Mouse (Mus musculus): ENCODE results near the gene Cdc42bpa. TPM values are rescaled to one million over a fixed set of nuclear protein-coding genes. Genes with fewer than 3 reads are reported as not detected.

The Cdc42bpa gene
- polyA plus RNA-seq, 1 experiment from 2014 or later, result 32.6 TPM

- H3K4me3 ChIP-seq, result no peak overlapping the region
- WGBS, result 63% methylated on average over 23 of the region's 23 CpGs
- no peaks in the 10 kb centered on the region for H3K9me3 ChIP-seq
- H3K36me3 ChIP-seq, result no peaks in the 10 kb centered on the region
- no peaks in the 10 kb centered on the region for H3K4me1 ChIP-seq
- no peak overlapping the region for H3K9ac ChIP-seq (replicated peaks)
- no peaks in the 10 kb centered on the region for H3K27me3 ChIP-seq
- ATAC-seq (replicated peaks), result no peak
- H3K4me2 ChIP-seq (replicated peaks), result no peak overlapping the region
- H3K27ac ChIP-seq (replicated peaks), result no peak overlapping the region
These were observed 20.0 kb upstream of the Cdc42bpa start for GRCm38 (mm10) chr1:179940071-179940786.

DNA sequence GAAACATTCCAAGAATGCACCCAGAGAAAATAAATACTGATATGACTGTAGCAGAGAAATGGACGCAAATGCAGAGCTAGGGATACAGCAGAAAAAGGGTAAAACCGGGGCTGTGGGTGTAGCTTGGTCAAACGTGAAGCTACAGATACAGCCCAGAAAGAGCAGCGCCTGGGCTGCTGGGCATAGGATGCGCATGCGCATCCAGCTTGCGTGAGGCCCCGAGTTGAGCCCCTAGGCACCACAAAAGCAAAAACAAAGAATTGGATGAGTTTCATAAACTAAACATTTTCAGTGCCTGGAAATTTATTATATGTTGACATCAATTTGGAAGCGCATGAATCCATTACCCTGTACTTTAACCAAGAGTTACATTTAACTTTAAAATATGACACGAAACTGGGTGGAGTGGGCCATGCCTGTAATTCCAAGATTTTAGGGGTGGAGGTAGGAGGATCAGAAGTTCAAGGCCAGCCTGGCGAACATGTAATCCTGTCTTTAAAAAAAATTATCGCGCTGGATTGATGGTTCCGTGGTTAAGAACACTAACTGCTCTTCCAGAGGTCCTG, 19.4 kb upstream of the Cdc42bpa start:
- no peak overlapping the region for H3K9ac ChIP-seq (replicated peaks)
- WGBS, result 89% methylated on average over 14 of the region's 14 CpGs
- H3K4me3 ChIP-seq, result no peak overlapping the region
- H3K27me3 ChIP-seq, result no peaks in the 10 kb centered on the region
- no peaks in the 10 kb centered on the region for H3K36me3 ChIP-seq
- no peak for ATAC-seq (replicated peaks)
- no peak overlapping the region for H3K27ac ChIP-seq (replicated peaks)
- no peaks in the 10 kb centered on the region for H3K4me1 ChIP-seq
- H3K9me3 ChIP-seq, result no peaks in the 10 kb centered on the region
- H3K4me2 ChIP-seq (replicated peaks), result no peak overlapping the region

GRCm38 (mm10) chr1:179945017-179945416, 15.3 kb upstream of the Cdc42bpa start:
- Histone ChIP-seq H3K9ac (replicated peaks) (no peak overlapping the region), H3K9me3 (no peaks in the 10 kb centered on the region), H3K4me2 (replicated peaks) (no peak overlapping the region), H3K27me3 (no peaks in the 10 kb centered on the region), H3K27ac (replicated peaks) (no peak overlapping the region), H3K4me3 (no peak overlapping the region), H3K36me3 (no peaks in the 10 kb centered on the region), H3K4me1 (no peaks in the 10 kb centered on the region)
- ATAC-seq (replicated peaks), result no peak
- 90% methylated on average over 10 of the region's 10 CpGs for WGBS

DNA sequence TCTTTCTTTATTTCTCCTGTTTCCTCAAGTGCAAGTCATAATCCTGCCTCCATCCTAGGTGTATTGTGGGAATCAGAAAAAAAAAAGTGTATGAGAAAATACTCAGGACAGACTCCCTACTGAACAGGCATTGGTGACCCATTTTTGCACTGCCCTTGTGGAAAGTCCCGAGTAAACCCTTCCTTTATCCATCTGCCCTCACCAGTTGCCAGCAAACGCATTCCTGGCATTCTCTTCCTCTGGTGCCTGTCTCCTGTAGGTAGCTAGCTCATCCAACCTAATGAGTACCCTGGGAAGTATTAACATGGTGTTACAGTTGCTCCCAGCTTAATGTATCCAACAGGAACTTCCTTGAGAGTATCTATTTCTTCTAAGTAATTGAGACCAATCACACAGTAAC, 13.7 kb upstream of the Cdc42bpa start:
- Histone ChIP-seq H3K4me1 (peaks cover 3% of the 10 kb centered on the region), H3K27ac (replicated peaks) (no peak overlapping the region), H3K27me3 (no peaks in the 10 kb centered on the region), H3K9me3 (no peaks in the 10 kb centered on the region), H3K4me2 (replicated peaks) (no peak overlapping the region), H3K36me3 (no peaks in the 10 kb centered on the region), H3K4me3 (no peak overlapping the region), H3K9ac (replicated peaks) (no peak overlapping the region)
- 52% methylated on average over 2 of the region's 2 CpGs for WGBS
- ATAC-seq (replicated peaks), result no peak

DNA sequence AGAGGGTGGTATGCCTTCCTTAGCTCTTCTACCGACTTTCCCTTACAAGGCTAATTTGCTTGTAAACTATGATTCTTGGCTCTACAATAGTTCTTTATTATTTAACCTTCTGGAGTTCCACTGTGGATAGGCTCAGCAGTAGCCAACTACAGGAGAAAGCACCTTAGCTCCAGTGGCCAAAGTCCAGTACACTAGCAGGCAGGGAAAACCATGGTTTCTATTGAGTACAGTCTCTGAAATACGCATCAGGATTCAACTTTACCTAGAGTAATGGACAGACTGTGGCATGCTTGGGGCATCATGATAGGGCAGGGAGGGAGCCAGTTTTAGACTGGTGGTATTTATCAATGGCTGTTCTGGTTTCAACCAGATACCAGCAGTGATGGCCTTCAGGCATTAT, 12.6 kb upstream of the Cdc42bpa start:
- no peak overlapping the region for H3K9ac ChIP-seq (replicated peaks)
- no peaks in the 10 kb centered on the region for H3K27me3 ChIP-seq
- 94% methylated on average over 2 of the region's 2 CpGs for WGBS
- H3K4me3 ChIP-seq, result no peak overlapping the region
- H3K36me3 ChIP-seq, result no peaks in the 10 kb centered on the region
- no peak overlapping the region for H3K27ac ChIP-seq (replicated peaks)
- no peaks in the 10 kb centered on the region for H3K9me3 ChIP-seq
- no peak for ATAC-seq (replicated peaks)
- H3K4me2 ChIP-seq (replicated peaks), result no peak overlapping the region
- peaks cover 6% of the 10 kb centered on the region for H3K4me1 ChIP-seq

GRCm38 (mm10) chr1:179951597-179951996, 8.7 kb upstream of the Cdc42bpa start:
- Histone ChIP-seq H3K27ac (replicated peaks) (peak overlapping the region; percentile 31; the same call in 1 of the 2 replicates), H3K9ac (replicated peaks) (0 out of 2 replicates have a peak overlapping the region, but pooled peaks have one; percentile 7), H3K36me3 (no peaks in the 10 kb centered on the region), H3K4me2 (replicated peaks) (no peak overlapping the region), H3K4me3 (no peak overlapping the region), H3K4me1 (peaks cover 6% of the 10 kb centered on the region), H3K27me3 (no peaks in the 10 kb centered on the region), H3K9me3 (no peaks in the 10 kb centered on the region)
- 27% methylated on average over 7 of the region's 7 CpGs for WGBS
- ATAC-seq (replicated peaks), result peak; percentile 75

DNA sequence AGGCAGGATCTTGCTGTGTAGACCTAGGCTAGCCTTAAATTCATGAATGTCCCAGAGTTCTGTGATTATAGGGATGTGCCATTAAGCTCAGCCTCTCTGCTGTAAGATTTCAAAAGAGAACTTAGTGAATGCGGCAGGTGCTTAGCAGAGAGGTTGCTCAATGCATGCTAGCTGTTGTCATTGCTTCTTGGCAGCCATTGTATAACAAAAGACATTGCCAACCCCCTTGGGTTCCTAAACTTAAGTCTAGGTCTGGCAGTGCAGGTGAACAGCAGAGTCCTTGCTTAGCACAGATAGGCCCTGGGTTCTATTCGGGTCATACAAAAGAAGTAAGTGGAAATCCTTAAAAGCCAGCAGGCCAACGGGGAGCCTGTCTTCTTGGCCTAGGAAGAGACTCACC, 7.0 kb upstream of the Cdc42bpa start:
- WGBS, result 80% methylated on average over 3 of the region's 3 CpGs
- ATAC-seq (replicated peaks), result no peak
- no peak overlapping the region for H3K9ac ChIP-seq (replicated peaks)
- no peaks in the 10 kb centered on the region for H3K36me3 ChIP-seq
- no peak overlapping the region for H3K4me3 ChIP-seq
- H3K27ac ChIP-seq (replicated peaks), result no peak overlapping the region
- H3K27me3 ChIP-seq, result no peaks in the 10 kb centered on the region
- H3K4me2 ChIP-seq (replicated peaks), result no peak overlapping the region
- peaks cover 10% of the 10 kb centered on the region for H3K4me1 ChIP-seq
- no peaks in the 10 kb centered on the region for H3K9me3 ChIP-seq

- Histone ChIP-seq H3K27me3 (no peaks in the 10 kb centered on the region), H3K4me1 (peaks cover 30% of the 10 kb centered on the region), H3K4me2 (replicated peaks) (no peak overlapping the region), H3K4me3 (no peak overlapping the region), H3K9me3 (no peaks in the 10 kb centered on the region), H3K36me3 (no peaks in the 10 kb centered on the region), H3K27ac (replicated peaks) (no peak overlapping the region), H3K9ac (replicated peaks) (no peak overlapping the region)
- 11% methylated on average over 3 of the region's 3 CpGs for WGBS
- ATAC-seq (replicated peaks), result no peak
These were observed 2.8 kb upstream of the Cdc42bpa start for GRCm38 (mm10) chr1:179957431-179957830.

DNA sequence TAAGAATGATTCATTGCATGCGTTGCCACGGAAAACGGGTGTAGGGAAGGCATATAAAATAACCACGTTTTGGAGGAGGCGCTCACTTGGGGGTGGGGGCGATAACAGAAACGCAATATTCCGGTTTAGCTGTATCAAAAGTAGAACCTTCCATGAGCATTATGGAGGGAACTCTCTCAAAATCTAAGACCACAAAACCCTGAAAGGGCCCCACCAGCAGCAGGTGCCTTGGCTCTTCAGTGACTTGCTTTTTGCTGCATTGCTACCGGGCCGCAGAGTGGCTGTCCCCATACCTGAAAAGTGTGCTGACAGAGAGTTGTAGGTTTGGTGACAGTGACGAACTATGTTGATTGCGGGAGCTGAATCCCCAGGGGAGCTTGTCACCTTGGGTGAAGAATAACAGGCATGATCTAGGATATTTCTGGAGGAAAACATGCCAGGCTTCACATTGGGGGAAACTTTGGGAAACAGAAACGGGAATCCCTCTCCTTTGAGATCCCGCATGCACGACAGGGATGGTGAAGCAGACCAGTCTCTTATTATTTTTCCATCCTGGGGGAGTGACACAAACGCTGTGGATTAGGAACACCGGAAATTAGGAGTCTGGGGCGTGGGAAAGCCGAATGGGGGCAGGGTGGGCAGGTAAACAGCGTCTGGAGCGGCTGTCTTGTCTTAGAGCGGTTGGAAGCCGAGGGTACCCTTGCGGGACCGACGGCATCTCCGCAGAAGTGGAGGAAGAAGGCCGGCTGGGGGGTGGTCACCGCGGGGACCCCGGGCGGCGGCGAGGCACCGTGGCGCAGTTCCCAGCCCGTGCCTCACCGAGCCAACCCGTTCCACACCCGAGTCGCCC, 1.2 kb upstream of the Cdc42bpa start:
- H3K4me2 ChIP-seq (replicated peaks), result peak overlapping the region; percentile 75
- peak overlapping the region; percentile 79 for H3K4me3 ChIP-seq
- no peak for ATAC-seq (replicated peaks)
- no peaks in the 10 kb centered on the region for H3K9me3 ChIP-seq
- peaks cover 41% of the 10 kb centered on the region for H3K4me1 ChIP-seq
- 6% methylated on average over 37 of the region's 41 CpGs for WGBS
- peak overlapping the region; percentile 97 for H3K27ac ChIP-seq (replicated peaks)
- no peaks in the 10 kb centered on the region for H3K27me3 ChIP-seq
- H3K36me3 ChIP-seq, result no peaks in the 10 kb centered on the region
- peak overlapping the region; percentile 96 for H3K9ac ChIP-seq (replicated peaks)

DNA sequence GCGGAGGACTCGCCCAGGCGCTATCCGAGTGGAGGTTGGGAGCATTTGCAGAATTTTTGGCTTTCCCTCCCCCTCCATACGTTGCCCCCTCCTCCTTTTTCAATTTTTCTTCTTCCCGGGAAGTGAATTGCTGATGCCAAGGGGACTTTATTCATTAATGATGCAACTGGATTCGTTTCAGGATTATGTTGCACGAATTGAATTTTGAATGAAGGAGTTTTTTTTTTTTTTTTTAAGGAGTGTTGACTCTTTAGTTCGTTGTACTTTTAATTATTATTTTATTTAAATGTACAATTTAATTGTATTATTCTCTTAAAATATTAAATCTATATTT, 238 bp downstream of the Cdc42bpa start:
- Histone ChIP-seq H3K4me1 (peaks cover 41% of the 10 kb centered on the region), H3K27ac (replicated peaks) (peak overlapping the region; percentile 97), H3K4me3 (peak overlapping the region; percentile 79), H3K9me3 (no peaks in the 10 kb centered on the region), H3K36me3 (no peaks in the 10 kb centered on the region), H3K4me2 (replicated peaks) (peak overlapping the region; percentile 75), H3K9ac (replicated peaks) (peak overlapping the region; percentile 96), H3K27me3 (no peaks in the 10 kb centered on the region)
- ATAC-seq (replicated peaks), result no peak
- WGBS, result under 1% methylated on average over 9 of the region's 9 CpGs

DNA sequence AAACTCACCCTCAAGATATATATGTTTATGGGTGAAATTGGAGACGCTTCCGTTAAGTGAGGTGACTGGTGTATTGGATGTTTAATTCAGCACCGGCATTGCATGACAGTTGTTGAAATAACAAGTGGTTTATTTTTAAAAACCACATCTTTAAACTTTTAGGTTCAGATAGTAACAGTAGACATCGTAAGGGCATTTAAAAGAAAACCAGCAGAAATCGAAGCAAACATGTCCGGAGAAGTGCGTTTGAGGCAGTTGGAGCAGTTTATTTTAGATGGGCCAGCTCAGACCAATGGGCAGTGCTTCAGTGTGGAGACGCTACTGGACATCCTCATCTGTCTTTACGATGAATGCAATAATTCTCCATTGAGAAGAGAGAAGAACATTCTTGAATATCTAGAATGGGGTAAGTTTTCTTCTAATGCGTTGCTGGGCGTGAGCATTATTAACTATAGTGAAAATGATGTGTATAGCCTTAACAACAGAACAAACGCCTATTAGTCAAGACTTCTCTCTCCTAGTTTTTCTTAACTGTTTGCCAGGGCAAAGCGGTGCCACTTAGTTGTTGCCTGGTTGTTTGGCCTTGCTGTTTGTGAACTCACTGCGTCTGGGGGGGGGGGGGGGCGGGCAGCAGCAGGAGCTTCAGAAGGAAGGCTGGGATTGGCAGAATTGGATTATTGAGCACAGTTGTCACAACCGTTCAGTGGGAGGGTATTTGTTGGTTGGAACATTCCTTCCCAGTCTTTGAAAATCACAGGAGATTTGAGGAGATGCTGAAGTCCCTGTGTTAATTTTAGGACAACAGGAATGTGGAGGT, 818 bp downstream of the Cdc42bpa start:
- no peak for ATAC-seq (replicated peaks)
- H3K36me3 ChIP-seq, result no peaks in the 10 kb centered on the region
- peak overlapping the region; percentile 79 for H3K4me3 ChIP-seq
- no peaks in the 10 kb centered on the region for H3K27me3 ChIP-seq
- H3K27ac ChIP-seq (replicated peaks), result no peak overlapping the region
- peak overlapping the region; percentile 96 for H3K9ac ChIP-seq (replicated peaks)
- peaks cover 41% of the 10 kb centered on the region for H3K4me1 ChIP-seq
- 1% methylated on average over 16 of the region's 16 CpGs for WGBS
- peak overlapping the region; percentile 75 for H3K4me2 ChIP-seq (replicated peaks)
- H3K9me3 ChIP-seq, result no peaks in the 10 kb centered on the region

DNA sequence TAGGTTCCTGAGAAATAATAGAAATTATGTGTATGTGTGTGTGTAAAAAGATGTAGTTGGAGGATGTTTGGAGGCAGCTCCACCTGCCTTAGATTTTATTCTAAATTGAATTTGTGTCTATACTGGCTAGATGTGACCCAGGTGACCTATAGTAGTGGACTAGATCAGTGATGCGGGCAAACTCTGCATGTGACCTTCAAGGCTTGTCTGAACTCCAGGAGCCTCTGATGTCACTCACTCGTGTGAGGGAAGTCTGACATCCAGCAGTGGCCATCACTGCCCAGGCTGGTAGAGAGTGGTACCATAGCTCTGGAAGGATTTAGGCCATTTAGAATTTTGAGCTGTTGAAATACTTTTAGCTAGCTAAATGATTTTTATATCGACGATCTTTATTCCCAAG, 1.5 kb downstream of the Cdc42bpa start:
- peaks cover 41% of the 10 kb centered on the region for H3K4me1 ChIP-seq
- H3K9ac ChIP-seq (replicated peaks), result peak overlapping the region; percentile 96
- H3K27me3 ChIP-seq, result no peaks in the 10 kb centered on the region
- peak overlapping the region; percentile 79 for H3K4me3 ChIP-seq
- peak overlapping the region; percentile 75 for H3K4me2 ChIP-seq (replicated peaks)
- H3K27ac ChIP-seq (replicated peaks), result no peak overlapping the region
- 44% methylated on average over 4 of the region's 4 CpGs for WGBS
- H3K9me3 ChIP-seq, result no peaks in the 10 kb centered on the region
- ATAC-seq (replicated peaks), result no peak
- H3K36me3 ChIP-seq, result no peaks in the 10 kb centered on the region

Data from forebrain, embryonic 15.5 days (tissue).